Mouse (Mus musculus): ENCODE measurements at regions not wholly inside any gene's neighbourhood (a gene's known extent, or its start where the extent isn't known, plus 50 kb on each side); places are given as distances from the start of the nearest gene placed in this dataset.

DNA sequence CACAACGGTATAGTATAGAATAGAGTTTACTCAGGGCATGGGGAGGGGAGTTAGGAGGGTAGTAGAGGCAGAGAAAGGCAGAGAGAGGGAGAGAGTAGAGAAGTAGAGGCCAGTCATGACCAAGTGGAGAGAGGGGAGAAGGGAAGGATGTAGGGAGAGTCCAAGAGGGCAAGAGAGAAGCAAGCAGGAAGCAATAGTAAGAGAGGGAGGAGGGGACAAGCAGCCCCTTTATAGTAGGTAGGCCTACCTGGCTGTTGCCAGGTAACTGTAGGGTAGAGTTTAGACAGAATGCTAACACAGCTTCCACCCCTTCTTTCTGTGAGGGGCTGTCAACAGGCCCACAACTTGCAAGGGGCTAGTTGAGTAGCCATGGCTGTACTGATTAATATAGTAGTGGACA, 69.2 kb upstream of the Tpm1 start:
- no peak for DNase-seq (ENCODE audit: low spot score in 2 of 2)

DNA sequence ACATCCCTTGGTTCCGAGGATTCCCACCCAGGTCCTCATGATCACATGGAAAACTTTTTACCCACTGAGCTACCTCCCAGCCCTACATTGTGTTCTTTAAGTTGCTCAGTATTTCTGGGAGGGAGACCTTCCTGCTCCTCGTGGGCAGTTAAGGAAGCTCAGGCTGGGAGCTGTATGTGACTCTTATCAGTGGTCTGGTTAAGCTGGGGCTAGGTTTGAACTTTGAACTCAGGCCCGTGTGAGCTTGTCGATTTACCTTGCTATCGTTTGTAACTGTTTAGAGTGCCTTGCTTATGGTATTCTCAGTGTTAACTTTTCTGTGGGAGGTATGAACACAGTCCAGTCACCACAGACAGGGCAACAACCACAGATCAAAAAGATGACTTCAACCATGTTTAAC, 68.4 kb upstream of the Tpm1 start:
- no peak for DNase-seq (ENCODE audit: low spot score in 2 of 2)

DNA sequence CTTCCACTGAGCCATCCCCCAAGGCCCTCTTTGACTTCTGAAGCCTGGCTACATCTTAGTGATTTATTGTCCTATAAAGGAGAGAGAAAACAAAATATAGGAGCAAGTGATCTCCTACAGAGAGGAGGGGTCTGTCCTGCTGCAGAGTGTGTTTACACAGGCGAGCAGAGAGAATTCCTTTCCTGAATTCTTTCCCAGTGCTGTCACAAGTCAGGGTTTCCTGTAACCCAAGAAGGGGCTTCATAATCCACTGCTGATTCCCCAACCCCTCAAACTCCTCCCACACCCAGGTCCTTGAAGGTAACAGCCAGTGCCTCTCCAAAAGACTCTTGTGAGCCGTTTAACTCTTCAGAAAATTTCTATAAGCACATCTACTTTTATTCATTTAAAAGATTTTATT, 66.8 kb upstream of the Tpm1 start:
- no peak for DNase-seq (ENCODE audit: low spot score in 2 of 2)

DNA sequence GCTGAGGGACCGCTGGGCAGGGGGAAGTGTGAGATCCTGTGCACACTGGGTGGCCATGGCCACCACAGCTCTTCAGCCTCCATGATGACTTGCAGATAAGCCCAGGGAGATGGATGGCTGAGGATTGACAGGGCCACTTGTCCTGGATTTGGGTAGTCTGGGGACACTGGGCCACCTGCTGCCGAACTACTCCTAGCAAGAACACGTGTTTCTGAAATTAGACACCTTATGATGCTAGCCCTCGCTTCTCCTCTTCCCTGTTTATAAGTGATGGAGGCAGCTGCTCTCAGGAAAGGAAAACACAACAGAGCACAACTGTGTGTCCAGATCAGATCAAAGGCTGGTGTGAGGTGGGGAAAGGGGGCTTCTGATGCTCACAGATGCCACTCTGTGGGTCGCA, 64.9 kb upstream of the Tpm1 start:
- DNase-seq (ENCODE audit: low spot score in 2 of 2), result no peak

DNA sequence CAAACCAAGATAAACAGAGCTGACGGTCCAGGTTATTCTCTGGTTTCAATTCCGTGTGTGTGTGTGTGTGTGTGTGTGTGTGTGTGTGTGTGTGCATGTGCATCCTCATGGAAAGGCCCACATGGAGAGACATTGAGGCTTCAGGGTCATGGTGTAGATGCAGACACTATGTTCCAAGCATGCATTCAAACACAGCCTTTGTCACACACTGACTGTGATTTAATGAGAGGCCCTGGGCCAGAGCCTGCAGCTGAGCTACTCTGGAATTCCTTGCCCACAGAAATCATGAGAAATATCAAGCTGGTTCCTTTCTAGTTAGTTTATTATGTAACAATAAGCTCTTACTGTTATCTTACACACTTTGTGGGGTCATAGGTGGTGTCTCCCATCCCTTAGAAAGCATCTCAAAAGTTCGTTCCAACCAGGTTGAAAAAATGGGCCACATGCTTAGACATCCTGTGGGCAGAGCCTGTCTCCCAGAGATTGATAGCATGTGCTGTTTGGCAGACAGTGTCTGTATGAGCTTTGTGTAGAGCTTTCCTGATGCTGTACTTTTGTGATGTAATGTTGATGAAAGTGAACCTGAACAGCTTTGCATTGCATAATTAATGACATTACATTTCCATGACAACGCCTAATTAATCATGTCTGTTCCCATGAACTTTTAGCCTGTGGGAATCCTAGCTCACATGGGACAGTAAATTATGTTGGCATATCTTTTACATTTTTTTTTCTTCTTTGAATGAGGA, 62.8 kb upstream of the Tpm1 start:
- peak in 1 of 2 experiments; percentile 11 for DNase-seq (ENCODE audit: low spot score in 2 of 2)

DNA sequence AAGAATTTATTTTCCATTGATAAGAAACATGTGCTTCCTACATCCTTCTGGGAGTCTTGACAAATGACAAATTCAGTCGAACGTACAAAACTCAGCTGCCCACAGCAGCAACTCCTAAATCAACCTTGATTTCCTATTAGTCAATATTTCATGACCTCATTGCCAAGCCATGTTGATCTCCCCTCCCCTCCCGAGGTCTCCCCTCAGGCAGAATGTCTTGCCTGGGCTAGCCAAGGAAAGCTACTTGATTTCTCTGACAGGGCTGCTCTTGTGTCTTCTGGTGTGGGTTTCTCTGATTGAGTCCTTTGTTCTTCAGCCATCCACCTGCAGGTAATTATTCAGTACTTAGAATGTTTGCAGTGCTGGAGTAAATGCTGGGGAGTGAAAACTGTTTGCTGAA, 58.7 kb upstream of the Tpm1 start:
- DNase-seq (ENCODE audit: low spot score in 2 of 2), result no peak

DNA sequence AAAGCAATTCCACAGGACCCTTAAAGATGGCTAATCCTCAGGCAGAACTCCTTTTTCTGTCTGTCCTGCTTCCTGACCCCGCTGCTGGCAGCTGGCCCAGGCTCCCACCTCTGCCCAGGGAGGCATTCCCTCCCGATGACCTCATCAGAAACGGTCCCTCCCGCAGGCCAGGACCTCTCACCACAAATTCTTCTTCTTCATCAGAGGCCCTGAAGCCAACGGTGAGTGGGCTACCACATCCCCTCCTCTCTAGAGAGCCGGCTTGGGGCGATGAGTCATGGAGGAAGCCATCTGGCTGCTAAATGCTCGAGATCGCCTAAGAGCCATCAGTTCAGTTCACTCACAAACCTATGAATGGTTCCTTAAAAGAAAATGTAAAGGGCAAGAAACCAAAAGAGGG, 56.7 kb upstream of the Tpm1 start:
- DNase-seq (ENCODE audit: low spot score in 2 of 2), result peak in 1 of 2 experiments; percentile 17

DNA sequence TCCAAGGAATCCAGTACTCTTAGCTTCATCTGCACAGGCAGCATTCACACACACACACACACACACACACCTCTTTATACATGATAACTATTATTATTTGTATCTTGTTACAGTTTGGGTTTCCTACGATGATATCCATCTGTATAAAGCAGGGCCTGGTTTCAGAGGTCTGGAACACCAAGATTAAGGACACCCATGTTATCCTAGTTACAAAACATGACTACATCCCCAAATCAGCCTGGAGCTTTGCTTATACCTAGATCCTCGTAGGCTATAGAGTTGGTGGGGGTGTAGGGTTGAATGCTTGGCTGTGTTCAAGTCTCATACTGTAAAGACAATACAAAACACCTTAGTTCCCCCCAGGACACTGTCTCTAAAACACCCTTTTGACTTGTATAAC, 56.0 kb upstream of the Tpm1 start:
- no peak for DNase-seq (ENCODE audit: low spot score in 2 of 2)

DNA sequence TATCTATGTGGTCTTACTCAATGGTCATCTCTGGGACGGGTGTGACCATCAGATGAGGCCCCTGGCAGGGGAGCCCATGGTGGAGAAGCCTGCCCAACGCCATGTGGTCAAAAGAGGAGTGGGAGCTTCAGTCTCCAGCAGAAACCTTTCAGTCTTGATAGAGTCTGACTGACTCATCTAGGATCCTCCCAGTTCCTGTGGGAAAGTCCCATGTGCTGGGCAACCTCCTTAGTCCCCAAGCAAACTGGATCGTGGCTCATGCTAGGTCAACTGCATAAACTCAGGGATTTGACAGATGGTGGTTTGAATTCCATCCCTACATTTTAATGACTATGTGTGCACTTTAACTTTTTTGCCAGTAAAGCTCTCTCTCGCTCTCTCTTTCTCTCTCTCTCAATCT, 55.4 kb upstream of the Tpm1 start:
- DNase-seq (ENCODE audit: low spot score in 2 of 2), result no peak

DNA sequence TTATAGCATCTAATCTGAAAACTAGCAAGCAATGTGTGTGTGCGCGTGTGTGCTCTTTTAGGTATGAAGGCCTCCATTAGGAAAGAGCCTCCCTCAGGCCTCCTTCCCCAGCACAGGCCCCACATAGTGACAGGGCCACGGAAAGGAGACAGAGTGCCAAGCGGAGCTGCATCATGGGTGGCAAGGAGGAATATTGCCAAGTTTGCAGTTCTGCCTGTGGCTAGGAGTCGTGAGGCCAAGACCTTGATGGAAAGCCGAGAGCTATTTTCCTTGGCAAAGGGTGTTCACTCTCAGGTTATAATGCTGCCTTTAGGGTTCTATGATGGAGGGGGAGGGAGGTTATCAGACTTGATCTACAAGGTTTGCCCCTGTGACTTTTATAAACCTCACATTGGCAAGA, 53.4 kb upstream of the Tpm1 start:
- DNase-seq (ENCODE audit: low spot score in 2 of 2), result no peak

DNA sequence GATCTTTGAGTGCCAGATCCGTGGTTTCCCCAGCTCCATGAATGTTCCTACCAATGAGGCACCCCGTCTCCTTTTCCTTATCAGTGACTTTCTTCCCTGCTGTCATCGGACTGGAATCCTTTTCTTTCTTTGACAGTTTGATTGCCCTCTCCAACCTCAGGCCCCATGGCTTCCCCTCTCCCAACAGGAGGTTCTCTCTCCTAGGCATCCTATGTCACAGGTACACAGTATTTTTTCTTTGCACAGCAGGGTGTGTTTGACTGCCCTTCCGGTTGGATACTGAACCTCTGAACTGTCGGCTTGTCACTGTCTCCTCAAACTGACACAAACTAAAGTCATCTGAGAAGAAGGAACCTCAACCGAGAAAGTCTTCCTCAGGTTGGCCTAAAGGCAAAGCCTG, 50.3 kb upstream of the Tpm1 start:
- DNase-seq (ENCODE audit: low spot score in 2 of 2), result no peak

Data from layer of hippocampus, adult 18-20 months (tissue).